Mouse (Mus musculus) gastrocnemius, postnatal 36 days (tissue): ENCODE data around the gene BC049352. TPM values are rescaled to one million over a fixed set of nuclear protein-coding genes. Genes with fewer than 3 reads are reported as not detected.

Experiments
- DNase-seq, 2 experiments: peaks; one replicate each; pipeline ENCODE4 v3.0.0; 2022
- intact Hi-C: fragments of 180-260 bp; cut with DNase I; formaldehyde crosslinking; loops from one replicate; pipeline ENCODE4 v1.15.1; 2025
- microRNA-seq, 2 experiments: library from miRNA; unstranded; fragments of <30 nt; microRNA quantifications; one replicate each; pipeline ENCODE4 v1.2.0; 2021
- total RNA-seq, 2 experiments: library from RNA; stranded (reverse); gene quantifications; 2 replicates each; pipeline ENCODE4 v1.2.3; 2021

Gene BC049352
- total RNA-seq, 2 experiments from 2014 or later = 0.92 to 1.7 TPM

GRCm38 (mm10) chr9:45282466-45282865 lies 100.7 kb downstream of the BC049352 start:
- DNase-seq = no peak
- intact Hi-C loops = no loop called here

GRCm38 (mm10) chr9:45291481-45292168 lies 109.8 kb downstream of the BC049352 start:
- no peak for DNase-seq
- intact Hi-C loops = no loop called here

GRCm38 (mm10) chr9:45294210-45295011 lies 112.6 kb downstream of the BC049352 start:
- no peak for DNase-seq
- intact Hi-C loops = no loop called here

- intact Hi-C loops = loop anchor here (1.0 to 5.0 kb wide), 2 partner anchors 89 to 108 kb away; no protein-coding TSS in a partner anchor
- no peak for DNase-seq
These were observed 117.6 kb downstream of the BC049352 start for GRCm38 (mm10) chr9:45299231-45300006.

Small RNA genes lying within 50 kb of the gene (microRNA-seq; reads per million reads assigned to microRNA genes)
- 0 reads per million in 2 experiments for gene Mir7086

Other genes with a start within 250 kb of the BC049352 start
- gene Ube4a, start 216.4 kb upstream of the BC049352 start, total RNA-seq = 10 to 100 TPM; 28.9 to 39.4 TPM
- gene Cd3g, start 201.6 kb upstream of the BC049352 start, total RNA-seq = 1 to 10 TPM in 1 of 2 experiments, not detected in 1; 1.7 TPM
- gene Cd3d, start 200.2 kb upstream of the BC049352 start, total RNA-seq = 1 to 10 TPM in 1 of 2 experiments, not detected in 1; 1.3 TPM
- 1 to 10 TPM in 1 of 2 experiments, not detected in 1; 2.5 TPM for gene Cd3e, start 172.4 kb upstream of the BC049352 start, total RNA-seq
- gene Mpzl2, start 142.2 kb upstream of the BC049352 start, total RNA-seq = under 1 TPM; 0.30 to 0.33 TPM
- 1 to 10 TPM in 1 of 2 experiments, under 1 TPM in 1; 0.97 to 1.4 TPM for gene Mpzl3, start 126.8 kb upstream of the BC049352 start, total RNA-seq
- gene Jaml, start 102.8 kb upstream of the BC049352 start, total RNA-seq = under 1 TPM; 0.13 to 0.44 TPM
- 1 to 10 TPM; 1.7 to 2.5 TPM for gene Scn2b, start 64.2 kb upstream of the BC049352 start, total RNA-seq
- gene Scn4b, start 43.6 kb upstream of the BC049352 start, total RNA-seq = 100 to 1,000 TPM; 209 to 240 TPM
- gene Tmprss4, start 22.1 kb downstream of the BC049352 start, total RNA-seq = not detected
- under 1 TPM; 0.28 to 0.62 TPM for gene Il10ra, start 87.1 kb downstream of the BC049352 start, total RNA-seq
- under 1 TPM; 0.22 to 0.43 TPM for gene Tmprss13, start 137.1 kb downstream of the BC049352 start, total RNA-seq
- gene Fxyd6, start 188.2 kb downstream of the BC049352 start, total RNA-seq = 10 to 100 TPM; 24.2 to 33.4 TPM
- 1 to 10 TPM; 1.4 to 2.6 TPM for gene Fxyd2, start 217.7 kb downstream of the BC049352 start, total RNA-seq
- not detected for gene Dscaml1, start 244.6 kb downstream of the BC049352 start, total RNA-seq